Mouse (Mus musculus) adrenal gland, postnatal 14 days (tissue): ENCODE results near the gene Rcor2. TPM values are rescaled to one million over a fixed set of nuclear protein-coding genes. Genes with fewer than 3 reads are reported as not detected.
A peak's percentile ranks its signal among the peaks of the same experiment; 100 is the strongest.

ENCODE experiments used
- DNase-seq: peaks from one replicate; pipeline ENCODE4 v3.0.0; 2021; ENCODE audit warnings: mixed read lengths
- total RNA-seq: library from RNA; stranded (reverse); gene quantifications from 2 replicates; pipeline ENCODE4 v1.2.3, GENCODE M21; 2021

The Rcor2 gene
- total RNA-seq, 1 experiment from 2014 or later = 3.4 TPM

DNA sequence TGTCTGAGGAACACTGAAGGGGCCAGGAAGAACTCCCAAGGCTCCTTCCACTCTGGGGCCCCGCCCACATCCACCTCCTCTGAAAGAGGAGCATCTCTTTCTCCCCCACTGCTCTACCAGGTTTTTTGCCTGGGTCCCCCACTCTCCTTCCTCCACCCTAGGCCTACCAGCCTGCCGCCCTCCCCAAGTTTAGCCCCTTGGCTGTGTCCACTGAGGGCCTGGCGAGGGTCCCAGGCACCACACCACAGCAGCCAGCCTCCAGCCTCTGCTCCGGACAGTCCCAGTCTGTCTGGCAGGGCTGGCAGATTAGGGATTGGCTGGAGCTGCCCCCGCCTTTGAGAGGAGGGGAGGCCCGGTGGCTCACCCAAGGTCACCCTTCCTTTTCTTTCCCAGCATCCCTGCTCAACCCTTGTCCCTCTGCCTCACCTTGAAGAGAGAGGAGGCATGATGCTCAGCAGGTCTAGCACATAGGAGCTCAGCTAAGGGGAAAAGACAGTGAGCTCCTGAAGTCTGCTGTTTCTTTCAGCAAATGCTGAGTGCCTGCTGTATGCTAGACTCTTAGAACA is 2.3 kb upstream of the Rcor2 start:
- DNase-seq = peak; percentile 70

DNA sequence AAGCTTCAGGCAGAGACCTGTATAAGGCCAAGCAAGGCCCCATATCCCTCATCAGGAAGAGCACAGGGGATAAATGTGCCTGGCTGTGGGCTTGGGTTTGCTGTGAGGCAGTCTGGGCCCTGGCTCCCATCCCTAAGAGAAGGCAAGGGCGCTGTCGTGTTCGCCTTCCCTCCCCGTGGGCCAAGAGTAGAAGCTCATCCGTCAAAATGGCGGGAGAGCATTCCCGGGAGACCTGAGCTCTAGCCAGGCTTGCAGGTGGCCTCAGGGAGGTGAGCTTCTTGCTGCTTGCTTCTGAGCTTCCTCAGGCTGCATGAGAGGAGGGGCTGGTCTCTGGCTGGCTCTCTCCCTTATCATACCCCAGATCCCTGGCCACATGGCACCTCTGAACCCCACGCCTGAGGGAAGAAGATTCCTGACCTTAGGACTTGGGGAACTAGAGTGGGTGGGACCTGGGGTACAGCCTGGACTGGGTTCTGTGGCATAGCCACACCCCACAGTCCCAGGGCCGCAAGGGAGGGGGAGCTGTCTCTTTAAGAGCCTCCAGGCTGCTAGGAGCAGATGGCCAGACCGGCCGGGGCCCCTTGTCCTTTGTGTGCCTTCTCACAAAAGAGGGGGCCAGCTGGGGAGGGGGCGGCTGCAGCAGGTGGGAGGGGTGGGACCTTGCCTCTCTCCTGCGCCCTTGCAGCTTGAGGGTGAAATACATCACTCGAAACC is 1.5 kb upstream of the Rcor2 start:
- DNase-seq = no peak

- DNase-seq = no peak
Measured at GRCm38 (mm10) chr19:7266421-7266831, 699 bp upstream of the Rcor2 start.

GRCm38 (mm10) chr19:7267781-7268721 is 926 bp downstream of the Rcor2 start:
- DNase-seq = peak; percentile 91

DNA sequence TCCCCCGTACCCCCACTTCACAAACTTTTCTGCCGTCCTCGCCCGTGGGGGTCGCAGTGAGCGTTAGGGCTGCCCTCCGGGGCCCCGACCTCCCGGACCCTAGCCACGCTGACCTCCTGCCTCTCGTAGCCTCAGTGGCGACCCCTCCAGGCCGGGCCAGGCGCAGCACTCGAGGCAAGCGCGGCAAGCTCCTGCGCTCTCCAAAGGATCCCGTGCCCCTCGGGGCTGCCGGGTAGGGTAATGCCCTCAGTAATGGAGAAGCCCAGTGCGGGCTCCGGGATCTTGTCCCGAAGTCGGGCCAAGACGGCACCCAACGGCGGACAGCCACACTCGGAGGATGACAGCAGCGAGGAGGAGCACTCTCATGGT is 1.6 kb downstream of the Rcor2 start:
- DNase-seq = peak; percentile 90

DNA sequence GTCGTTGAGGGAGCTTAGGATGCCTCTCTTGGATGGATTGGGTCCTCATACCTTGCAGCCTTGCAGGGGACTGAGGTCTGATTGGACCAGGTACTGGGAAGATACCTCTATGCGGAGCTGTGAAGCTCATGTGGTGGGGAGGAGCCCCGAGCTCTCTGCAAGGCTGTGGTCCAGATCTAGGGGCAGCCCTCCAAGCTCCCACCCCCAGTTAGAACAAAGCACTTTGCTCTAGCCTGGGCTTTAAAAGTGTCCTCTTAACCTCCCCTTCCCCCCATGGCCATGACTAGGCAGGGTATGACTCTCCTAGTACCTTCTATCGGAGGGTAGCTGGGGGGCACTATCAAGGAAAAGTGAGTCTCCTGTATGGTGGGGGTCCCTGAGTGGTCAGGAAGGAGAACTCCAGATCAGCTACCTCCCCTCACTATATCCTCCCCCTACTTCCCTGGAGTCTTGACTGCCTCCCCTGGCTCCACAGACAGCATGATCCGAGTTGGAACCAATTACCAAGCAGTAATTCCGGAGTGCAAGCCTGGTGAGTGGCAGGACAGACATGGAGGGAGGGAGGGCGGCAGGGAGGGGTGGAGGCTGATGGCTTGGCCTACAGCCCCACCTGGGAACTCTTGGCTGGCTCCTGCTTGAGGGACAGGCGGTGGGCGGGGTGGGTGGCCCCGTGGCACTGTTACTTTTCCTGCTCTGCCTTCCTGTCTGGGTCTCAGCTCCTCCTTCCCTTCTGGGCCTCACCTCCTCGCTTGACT is 2.3 kb downstream of the Rcor2 start:
- DNase-seq = no peak

GRCm38 (mm10) chr19:7273486-7273885 is 6.4 kb downstream of the Rcor2 start:
- no peak for DNase-seq

DNA sequence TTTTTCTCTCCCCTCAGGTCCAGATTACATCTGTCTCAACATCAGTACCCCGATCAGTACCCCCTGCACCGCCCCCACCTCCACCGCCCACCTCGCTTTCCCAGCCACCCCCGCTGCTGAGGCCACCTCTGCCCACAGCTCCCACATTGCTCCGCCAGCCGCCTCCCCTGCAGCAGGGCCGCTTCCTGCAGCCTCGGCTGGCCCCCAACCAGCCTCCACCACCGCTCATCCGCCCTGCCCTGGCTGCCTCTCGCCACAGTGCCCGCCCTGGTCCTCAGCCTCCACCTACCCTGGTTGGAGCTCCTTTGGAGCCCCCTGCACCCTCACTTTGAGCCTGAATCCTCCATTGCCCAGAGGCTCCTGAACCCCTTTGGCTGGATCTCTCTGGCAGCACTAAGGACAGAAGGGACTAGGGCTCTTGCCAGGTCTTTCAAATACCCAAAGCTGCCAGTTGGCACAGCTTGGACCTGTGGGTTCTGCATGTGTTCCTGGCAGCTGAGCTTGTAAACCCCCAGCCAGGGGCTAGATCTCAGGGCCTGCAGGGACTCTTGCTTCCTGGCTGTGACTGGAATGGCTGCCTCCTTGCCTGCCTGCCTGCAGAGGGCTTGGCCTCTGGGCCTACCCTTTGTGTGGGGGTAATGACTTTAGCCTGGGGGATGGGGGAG is 7.3 kb downstream of the Rcor2 start:
- peak; percentile 63 for DNase-seq

- peak; percentile 77 for DNase-seq
Measured at GRCm38 (mm10) chr19:7275131-7275789, 8.1 kb downstream of the Rcor2 start.

- peak; percentile 45 for DNase-seq
Measured at GRCm38 (mm10) chr19:7276053-7276659, 9.0 kb downstream of the Rcor2 start.

- no peak for DNase-seq
Measured at GRCm38 (mm10) chr19:7276796-7277195, 9.7 kb downstream of the Rcor2 start.

DNA sequence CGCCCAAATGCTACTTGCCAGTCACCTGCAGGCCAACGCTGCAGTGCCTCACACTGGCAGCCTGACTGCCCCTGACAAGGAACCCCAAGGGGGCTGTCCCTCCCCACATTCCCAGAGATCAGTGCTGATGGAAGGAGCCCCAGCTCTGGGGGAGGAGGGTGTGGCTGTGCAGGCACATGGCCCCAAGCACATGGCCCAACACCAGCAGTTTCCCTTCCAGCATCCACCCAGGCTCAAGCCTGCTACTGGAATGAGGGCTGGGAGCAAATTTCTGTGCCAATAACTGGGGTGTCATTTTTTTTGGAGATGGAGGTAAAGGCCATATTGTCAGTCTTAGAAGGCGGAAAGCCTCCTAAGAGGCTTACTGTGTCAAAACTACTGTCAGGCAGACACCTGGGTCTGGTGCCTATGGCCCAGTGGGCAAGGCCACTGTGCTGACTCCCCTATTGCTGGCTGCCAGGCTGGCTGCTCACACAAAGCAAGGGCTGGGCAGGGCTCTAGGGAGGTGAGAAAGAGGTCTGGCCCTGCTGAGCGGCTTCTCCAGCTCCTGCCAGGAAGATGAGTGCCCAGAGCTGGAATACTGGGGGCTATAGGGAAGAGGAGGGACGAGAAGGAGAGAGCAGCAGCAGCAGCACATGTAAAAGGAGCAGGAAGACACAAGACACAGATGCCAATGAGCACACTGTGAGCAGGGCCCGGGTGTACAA is 11.2 kb downstream of the Rcor2 start:
- DNase-seq = peak; percentile 40

DNA sequence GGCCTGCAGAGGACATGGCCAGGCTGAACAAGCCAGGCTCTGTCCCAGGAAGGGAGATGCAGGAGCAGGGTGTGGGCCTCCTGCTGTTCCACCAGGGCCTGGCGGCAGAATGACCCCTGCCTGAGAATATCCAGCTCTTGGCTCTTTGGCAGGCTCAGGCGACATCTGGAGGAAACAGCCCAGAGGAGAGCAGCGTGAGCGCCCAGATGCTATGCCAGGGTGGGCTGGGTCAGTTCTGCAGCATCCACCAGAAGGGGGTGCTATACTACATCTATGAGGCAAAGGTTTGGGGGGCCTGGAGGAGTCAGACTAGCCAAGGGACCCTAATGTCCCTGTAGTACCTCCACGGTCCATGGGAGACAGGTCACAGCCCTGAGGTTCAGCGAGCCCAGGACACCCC is 12.0 kb downstream of the Rcor2 start:
- peak; percentile 67 for DNase-seq

- no peak for DNase-seq
Measured at GRCm38 (mm10) chr19:7280557-7281330, 13.6 kb downstream of the Rcor2 start.

GRCm38 (mm10) chr19:7286563-7287315 is 19.6 kb downstream of the Rcor2 start:
- DNase-seq = no peak

DNA sequence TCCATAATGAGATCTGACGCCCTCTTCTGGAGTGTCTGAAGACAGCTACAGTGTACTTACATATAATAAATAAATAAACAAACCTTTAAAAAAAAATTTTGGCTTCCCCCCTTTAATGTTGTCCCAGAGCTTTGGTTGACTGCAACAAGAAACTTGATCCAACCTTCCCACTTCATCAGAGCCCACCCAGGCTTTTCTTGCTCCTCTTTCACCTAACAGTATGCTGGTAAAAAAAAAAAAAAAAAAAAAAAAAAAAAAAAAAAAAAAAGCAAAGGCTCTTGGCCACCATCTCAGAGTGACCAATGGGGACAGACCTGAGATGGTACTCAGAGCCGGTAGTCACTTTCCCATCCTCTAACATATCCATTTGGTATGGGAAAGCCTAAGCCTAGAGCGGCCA is 21.2 kb downstream of the Rcor2 start:
- no peak for DNase-seq

GRCm38 (mm10) chr19:7289767-7290166 is 22.6 kb downstream of the Rcor2 start:
- no peak for DNase-seq

- no peak for DNase-seq
Measured at GRCm38 (mm10) chr19:7291958-7292709, 25.0 kb downstream of the Rcor2 start.
